Mouse (Mus musculus) liver, embryonic 15.5 days (tissue): ENCODE measurements at regions not wholly inside any gene's neighbourhood (a gene's known extent, or its start where the extent isn't known, plus 50 kb on each side); places are given as distances from the start of the nearest gene placed in this dataset.
A peak's percentile ranks its signal among the peaks of the same experiment; 100 is the strongest.

ENCODE experiments used
- ATAC-seq: fragments of 200-750 bp; cut with Nextera tagmentation; 2 replicates; pipeline ENCODE4 v1.8.0; 2017; ENCODE audit warnings: moderate number of reproducible peaks, mild to moderate bottlenecking, moderate library complexity; ENCODE audit not compliant: insufficient read depth
- H3K27ac ChIP-seq: fragments of 300-500 bp; sonication (generic); replicated peaks from 2 replicates; pipeline ENCODE4 v1.5.1; 2015; ENCODE audit warnings: mild to moderate bottlenecking, inconsistent platforms
- H3K27me3 ChIP-seq: fragments of 300-500 bp; sonication (generic); 2 replicates; pipeline ENCODE4 v1.6.1; 2015; ENCODE audit warnings: mild to moderate bottlenecking, inconsistent platforms
- H3K36me3 ChIP-seq: fragments of 300-500 bp; sonication (generic); replicated peaks from 2 replicates; pipeline ENCODE4 v1.6.1; 2015; ENCODE audit warnings: moderate library complexity, mild to moderate bottlenecking, inconsistent platforms
- H3K4me1 ChIP-seq: fragments of 300-500 bp; sonication (generic); replicated peaks from 2 replicates; pipeline ENCODE4 v1.6.1; 2015; ENCODE audit warnings: inconsistent platforms
- H3K4me2 ChIP-seq: fragments of 300-500 bp; sonication (generic); 2 replicates; pipeline ENCODE4 v1.6.1; 2015; ENCODE audit warnings: moderate library complexity, mild to moderate bottlenecking, inconsistent platforms
- H3K4me3 ChIP-seq: fragments of 300-500 bp; sonication (generic); replicated peaks from 2 replicates; pipeline ENCODE4 v1.5.1; 2015; ENCODE audit warnings: mild to moderate bottlenecking, inconsistent platforms
- H3K9ac ChIP-seq: fragments of 300-500 bp; sonication (generic); 2 replicates; pipeline ENCODE4 v1.6.1; 2015; ENCODE audit warnings: moderate library complexity, mild to moderate bottlenecking, inconsistent platforms
- H3K9me3 ChIP-seq: fragments of 300-500 bp; sonication (generic); replicated peaks from 2 replicates; pipeline ENCODE4 v1.6.1; 2016; ENCODE audit warnings: inconsistent platforms
- WGBS: fragments of 180-500 bp; shearing (Covaris S2); methylation state at CpG from one replicate; pipeline ENCODE4 v1.1.7; 2015; ENCODE audit warnings: mixed read lengths; ENCODE audit not compliant: insufficient replicate concordance; 5-methylcytosine and 5-hydroxymethylcytosine counted together

- H3K27ac ChIP-seq = no peak overlapping the region
- H3K4me3 ChIP-seq = no peak overlapping the region
- no peak overlapping the region for H3K4me2 ChIP-seq
- no peaks in the 10 kb centered on the region for H3K27me3 ChIP-seq
- no peak overlapping the region for H3K9ac ChIP-seq
- 43% methylated on average over 11 of the region's 12 CpGs for WGBS
- H3K4me1 ChIP-seq = no peaks in the 10 kb centered on the region
- no peaks in the 10 kb centered on the region for H3K36me3 ChIP-seq
- no peak for ATAC-seq
- no peaks in the 10 kb centered on the region for H3K9me3 ChIP-seq
Observed at GRCm38 (mm10) chr1:121050695-121051495, 281.5 kb downstream of the Insig2 start.

DNA sequence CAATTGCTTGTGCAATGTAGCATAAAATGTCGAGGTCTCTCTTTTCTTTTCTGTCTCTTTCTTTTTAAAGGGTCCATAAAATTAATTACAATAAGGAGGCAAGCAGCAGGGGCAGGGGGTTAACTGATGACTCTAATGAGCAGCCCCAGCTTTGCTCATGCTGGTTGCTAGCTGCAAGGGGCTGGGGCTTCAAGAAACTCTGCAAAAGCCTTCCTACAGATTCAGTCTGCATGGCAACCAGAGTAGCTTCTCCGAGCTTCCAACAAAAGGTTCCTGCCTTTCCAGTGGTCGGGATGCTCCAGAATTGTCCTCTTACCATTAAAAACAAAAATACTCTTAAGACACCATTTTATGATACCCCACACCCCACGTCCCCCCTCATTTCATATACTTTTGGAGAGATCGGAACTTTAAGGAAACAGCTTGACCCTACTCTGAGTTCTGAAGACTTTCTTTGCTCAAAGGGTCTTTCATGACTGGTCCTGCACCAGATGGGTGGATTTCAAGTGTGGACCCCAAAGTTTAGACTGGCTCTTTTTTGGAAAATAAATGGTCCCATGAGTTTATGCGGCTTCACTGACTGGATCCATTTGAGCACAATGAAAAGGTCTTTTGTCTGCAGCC, 280.8 kb downstream of the Insig2 start:
- H3K4me1 ChIP-seq = no peaks in the 10 kb centered on the region
- no peaks in the 10 kb centered on the region for H3K36me3 ChIP-seq
- ATAC-seq = no peak
- 46% methylated on average over 6 of the region's 6 CpGs for WGBS
- no peak overlapping the region for H3K9ac ChIP-seq
- no peaks in the 10 kb centered on the region for H3K9me3 ChIP-seq
- no peaks in the 10 kb centered on the region for H3K27me3 ChIP-seq
- H3K4me3 ChIP-seq = no peak overlapping the region
- no peak overlapping the region for H3K27ac ChIP-seq
- no peak overlapping the region for H3K4me2 ChIP-seq

GRCm38 (mm10) chr1:121052120-121052501, 280.3 kb downstream of the Insig2 start:
- H3K9me3 ChIP-seq = no peaks in the 10 kb centered on the region
- ATAC-seq = no peak
- H3K4me1 ChIP-seq = no peaks in the 10 kb centered on the region
- no peak overlapping the region for H3K4me3 ChIP-seq
- no peak overlapping the region for H3K4me2 ChIP-seq
- no peak overlapping the region for H3K27ac ChIP-seq
- H3K36me3 ChIP-seq = no peaks in the 10 kb centered on the region
- H3K27me3 ChIP-seq = no peaks in the 10 kb centered on the region
- 57% methylated on average over 5 of the region's 5 CpGs for WGBS
- H3K9ac ChIP-seq = no peak overlapping the region

DNA sequence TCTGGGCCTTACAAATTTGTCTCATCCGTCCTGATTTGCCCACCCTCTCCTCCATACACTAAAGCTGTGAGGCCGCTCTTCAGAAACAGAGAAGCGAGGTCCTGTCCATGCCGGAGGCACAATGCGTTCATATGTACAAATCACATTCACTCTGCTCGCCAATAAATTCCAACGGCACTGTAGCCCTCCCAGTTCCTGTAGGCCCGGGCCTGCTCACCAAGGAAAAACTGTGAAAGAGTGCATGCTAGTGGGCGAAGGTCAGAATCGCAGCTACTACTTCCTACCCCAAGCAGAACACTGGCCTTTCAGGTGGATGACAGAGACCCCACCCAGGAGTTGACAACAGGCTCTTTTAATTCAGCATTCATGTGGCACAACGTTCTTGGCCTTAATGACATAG, 278.7 kb downstream of the Insig2 start:
- ATAC-seq = no peak
- Histone ChIP-seq H3K27me3 (no peaks in the 10 kb centered on the region), H3K4me1 (no peaks in the 10 kb centered on the region), H3K27ac (no peak overlapping the region), H3K9ac (no peak overlapping the region), H3K4me3 (no peak overlapping the region), H3K4me2 (no peak overlapping the region), H3K36me3 (no peaks in the 10 kb centered on the region), H3K9me3 (no peaks in the 10 kb centered on the region)
- WGBS = 41% methylated on average over 11 of the region's 11 CpGs

DNA sequence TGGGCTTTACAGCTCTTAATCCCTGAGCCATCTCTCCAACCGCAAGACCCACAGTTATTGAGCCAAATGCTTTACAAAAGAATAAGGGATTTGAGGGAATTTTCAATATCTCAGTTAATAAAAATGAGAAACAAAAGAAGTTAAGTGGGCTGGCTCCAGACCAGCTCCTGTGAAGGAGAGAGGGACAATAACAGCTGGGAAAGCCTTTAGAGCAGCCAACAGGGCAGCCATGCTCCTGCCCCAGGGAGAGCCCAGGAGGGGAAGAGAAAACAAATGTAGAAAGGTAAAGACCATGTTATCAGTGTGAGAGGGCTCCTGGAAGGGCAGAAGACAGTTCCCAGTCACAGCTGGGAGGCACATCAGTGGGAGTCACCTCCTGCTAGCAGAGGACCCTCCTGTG, 257.8 kb downstream of the Insig2 start:
- Histone ChIP-seq H3K4me3 (no peak overlapping the region), H3K36me3 (no peaks in the 10 kb centered on the region), H3K9ac (no peak overlapping the region), H3K4me1 (no peaks in the 10 kb centered on the region), H3K27me3 (no peaks in the 10 kb centered on the region), H3K4me2 (no peak overlapping the region), H3K9me3 (no peaks in the 10 kb centered on the region), H3K27ac (no peak overlapping the region)
- 69% methylated on average over 1 of the region's 1 CpGs for WGBS
- no peak for ATAC-seq

DNA sequence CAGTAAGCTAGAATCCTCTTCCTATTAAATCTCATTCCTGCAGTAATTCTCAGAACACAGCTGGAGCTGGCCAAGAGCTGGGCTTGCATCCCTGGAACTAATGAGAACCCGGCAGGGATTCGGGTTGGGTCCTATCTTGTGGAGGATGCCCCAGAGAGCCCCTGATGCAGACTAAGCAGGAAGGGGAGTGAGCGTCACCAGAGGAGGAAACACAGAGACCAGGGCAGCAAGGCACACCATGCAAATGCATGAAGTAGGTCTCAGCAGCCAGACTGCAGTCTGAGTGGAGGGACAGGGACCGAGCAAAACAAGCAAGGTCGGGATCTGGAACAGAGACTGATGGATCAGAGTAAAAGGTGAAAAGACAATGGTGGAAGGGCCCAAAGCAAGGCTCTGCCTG, 249.6 kb downstream of the Insig2 start:
- Histone ChIP-seq H3K4me2 (no peak overlapping the region), H3K9ac (no peak overlapping the region), H3K4me1 (no peaks in the 10 kb centered on the region), H3K27ac (no peak overlapping the region), H3K36me3 (no peaks in the 10 kb centered on the region), H3K9me3 (no peaks in the 10 kb centered on the region), H3K4me3 (no peak overlapping the region), H3K27me3 (no peaks in the 10 kb centered on the region)
- no peak for ATAC-seq
- 37% methylated on average over 5 of the region's 5 CpGs for WGBS

DNA sequence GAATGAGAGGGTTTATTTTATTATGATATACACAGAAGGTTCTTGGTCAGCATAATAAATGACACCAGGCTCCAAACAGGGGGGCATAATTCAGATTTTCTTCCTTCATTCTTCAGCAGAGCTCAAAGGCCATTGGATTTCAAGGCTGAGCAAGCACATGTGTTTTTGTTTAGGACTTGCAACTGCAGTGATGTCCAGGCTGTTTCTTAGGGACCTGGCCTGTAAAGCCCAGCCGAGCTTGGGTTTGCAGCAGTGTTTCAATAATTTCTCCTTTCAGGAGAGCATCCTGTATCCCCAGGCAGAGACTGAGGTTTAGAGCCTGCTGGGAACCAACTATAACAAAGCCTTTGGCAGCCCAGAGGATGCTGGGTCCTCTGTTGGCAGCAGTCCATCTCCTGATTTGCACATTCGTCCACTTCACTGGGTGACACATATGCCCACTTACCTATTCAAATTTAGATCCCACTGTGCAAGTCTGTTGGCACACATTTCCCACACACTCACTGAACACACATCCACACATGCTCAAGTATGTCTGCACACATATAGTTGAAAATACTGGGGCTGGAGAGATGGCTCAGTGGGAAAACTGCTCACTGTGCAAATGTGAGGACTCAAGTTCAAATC, 247.2 kb downstream of the Insig2 start:
- 37% methylated on average over 2 of the region's 2 CpGs for WGBS
- H3K27me3 ChIP-seq = no peaks in the 10 kb centered on the region
- no peak overlapping the region for H3K27ac ChIP-seq
- no peak overlapping the region for H3K9ac ChIP-seq
- H3K4me2 ChIP-seq = no peak overlapping the region
- H3K9me3 ChIP-seq = no peaks in the 10 kb centered on the region
- no peaks in the 10 kb centered on the region for H3K4me1 ChIP-seq
- H3K4me3 ChIP-seq = no peak overlapping the region
- H3K36me3 ChIP-seq = no peaks in the 10 kb centered on the region
- ATAC-seq = no peak

- H3K36me3 ChIP-seq = no peaks in the 10 kb centered on the region
- no peak overlapping the region for H3K4me3 ChIP-seq
- 35% methylated on average over 7 of the region's 7 CpGs for WGBS
- no peaks in the 10 kb centered on the region for H3K27me3 ChIP-seq
- no peaks in the 10 kb centered on the region for H3K9me3 ChIP-seq
- no peak overlapping the region for H3K4me2 ChIP-seq
- ATAC-seq = no peak
- no peak overlapping the region for H3K27ac ChIP-seq
- H3K4me1 ChIP-seq = no peaks in the 10 kb centered on the region
- H3K9ac ChIP-seq = no peak overlapping the region
Observed at GRCm38 (mm10) chr1:121087124-121087887, 245.1 kb downstream of the Insig2 start.

DNA sequence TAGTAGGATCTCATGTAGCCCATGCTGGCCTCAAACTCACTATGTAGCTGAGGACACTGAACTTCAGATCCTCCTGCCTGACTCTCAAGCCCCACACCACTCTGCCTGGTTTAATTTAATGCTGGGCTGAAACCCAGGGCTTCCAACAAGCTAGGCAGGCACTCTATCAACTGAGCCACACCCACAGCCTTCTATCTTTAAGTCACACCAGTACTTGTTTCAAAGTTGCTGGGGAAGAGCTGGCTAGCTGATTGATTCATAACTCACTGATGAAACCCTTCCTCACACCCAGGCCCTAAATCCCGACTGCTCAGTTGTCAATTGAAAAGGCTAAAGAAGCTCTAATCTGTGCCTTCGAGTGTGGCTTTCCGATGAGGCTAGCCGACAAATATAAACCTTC, 241.8 kb downstream of the Insig2 start:
- peak; percentile 31; the same call in 1 of the 2 replicates for ATAC-seq
- H3K27ac ChIP-seq = no peak overlapping the region
- H3K9ac ChIP-seq = no peak overlapping the region
- no peaks in the 10 kb centered on the region for H3K9me3 ChIP-seq
- no peaks in the 10 kb centered on the region for H3K36me3 ChIP-seq
- H3K4me3 ChIP-seq = no peak overlapping the region
- H3K4me1 ChIP-seq = 0 out of 2 replicates have a peak, but pooled peaks cover 3% of the 10 kb centered on the region
- H3K4me2 ChIP-seq = no peak overlapping the region
- WGBS = 59% methylated on average over 4 of the region's 4 CpGs
- H3K27me3 ChIP-seq = no peaks in the 10 kb centered on the region

DNA sequence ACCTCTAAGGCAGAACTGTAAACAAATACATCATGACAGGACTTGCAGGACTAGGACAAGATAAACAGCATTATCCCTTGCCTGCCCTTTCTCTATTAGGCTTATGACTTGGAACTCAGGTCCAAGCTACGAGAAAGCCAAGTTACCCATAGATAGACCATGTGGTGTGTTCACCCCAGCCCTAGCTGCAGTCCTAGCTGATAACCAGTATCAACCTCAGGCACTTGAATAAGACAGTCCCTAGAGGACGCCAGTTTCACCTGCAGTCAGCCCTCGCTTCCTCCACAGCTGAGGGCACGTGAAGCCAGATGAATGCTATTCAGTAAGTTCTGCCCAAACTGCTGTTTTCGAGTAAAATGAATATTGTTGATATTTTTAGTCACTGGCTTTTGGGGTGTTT, 239.5 kb downstream of the Insig2 start:
- H3K27me3 ChIP-seq = 0 out of 2 replicates have a peak, but pooled peaks cover 3% of the 10 kb centered on the region
- H3K36me3 ChIP-seq = no peaks in the 10 kb centered on the region
- 29% methylated on average over 5 of the region's 5 CpGs for WGBS
- no peak overlapping the region for H3K4me2 ChIP-seq
- H3K27ac ChIP-seq = no peak overlapping the region
- H3K4me1 ChIP-seq = peaks cover 9% of the 10 kb centered on the region; the same call in 1 of the 2 replicates
- no peak overlapping the region for H3K4me3 ChIP-seq
- H3K9ac ChIP-seq = no peak overlapping the region
- ATAC-seq = peak; percentile 77
- H3K9me3 ChIP-seq = no peaks in the 10 kb centered on the region
